Mouse (Mus musculus): ENCODE data around the gene Rilpl1.

- TF ChIP-seq ZC3H11A (IDR thresholded peaks at IDR 0.05; ENCODE audit: borderline replicate concordance, low read depth, low read length) = no peak
- TF ChIP-seq HCFC1 (IDR thresholded peaks at IDR 0.05; ENCODE audit: borderline replicate concordance, insufficient read depth, low read length) = no peak
- no peak for TF ChIP-seq ZNF384 (IDR thresholded peaks at IDR 0.05; ENCODE audit: low read depth, low read length)
- TF ChIP-seq MAFK (IDR thresholded peaks at IDR 0.05; ENCODE audit: insufficient read depth, low read depth, low read length) = no peak
Observed at GRCm38 (mm10) chr5:124496614-124497514, 34.3 kb downstream of the Rilpl1 start.
